Mouse (Mus musculus) midbrain, postnatal 0 days (tissue): Measurements from ENCODE around the gene Mgarp. TPM values are rescaled to one million over a fixed set of nuclear protein-coding genes. Genes with fewer than 3 reads are reported as not detected.
"Not testable (repeated sequence)": the region's sequence is repeated elsewhere in the genome, so short reads cannot be mapped to it uniquely, and the experiment has no call there.

Experiments
- ATAC-seq: fragments of 200-750 bp; cut with Nextera tagmentation; 2 replicates; pipeline ENCODE4 v1.8.0; 2017; ENCODE audit warnings: moderate number of reproducible peaks, mild to moderate bottlenecking, moderate TSS enrichment, moderate library complexity; ENCODE audit not compliant: low FRiP score
- DNase-seq: peaks from one replicate; pipeline ENCODE4 v3.0.0-alpha.2; 2015; ENCODE audit warnings: low spot score
- H3K27ac ChIP-seq: fragments of 300-500 bp; sonication (generic); 2 replicates; pipeline ENCODE4 v1.5.1; 2014; ENCODE audit warnings: low read depth, mild to moderate bottlenecking, low read length, mixed read lengths
- H3K27me3 ChIP-seq: fragments of 300-500 bp; sonication (generic); 2 replicates; pipeline ENCODE4 v1.6.1; 2014; ENCODE audit warnings: low read length, control low read depth, mixed read lengths; ENCODE audit not compliant: insufficient read depth
- H3K36me3 ChIP-seq: fragments of 300-500 bp; sonication (generic); 2 replicates; pipeline ENCODE4 v1.6.1; 2014; ENCODE audit warnings: low read length, control low read depth, mixed read lengths; ENCODE audit not compliant: insufficient read depth
- H3K4me1 ChIP-seq: fragments of 300-500 bp; sonication (generic); 2 replicates; pipeline ENCODE4 v1.6.1; 2014; ENCODE audit warnings: mild to moderate bottlenecking, control low read depth, antibody characterized with exemption, low read length, mixed read lengths; ENCODE audit not compliant: insufficient read depth
- H3K4me2 ChIP-seq: fragments of 300-500 bp; sonication (generic); 2 replicates; pipeline ENCODE4 v1.6.1; 2014; ENCODE audit warnings: low read depth, mild to moderate bottlenecking, low read length, mixed read lengths; ENCODE audit not compliant: poor library complexity, severe bottlenecking
- H3K4me3 ChIP-seq: fragments of 300-500 bp; sonication (generic); 2 replicates; pipeline ENCODE4 v1.5.1; 2014; ENCODE audit warnings: low read depth, mild to moderate bottlenecking, low read length, moderate library complexity
- H3K9ac ChIP-seq: fragments of 300-500 bp; sonication (generic); replicated peaks from 2 replicates; pipeline ENCODE4 v1.6.1; 2014; ENCODE audit warnings: mild to moderate bottlenecking, low read length, moderate library complexity, mixed read lengths; ENCODE audit not compliant: poor library complexity, severe bottlenecking
- H3K9me3 ChIP-seq: fragments of 300-500 bp; sonication (generic); 2 replicates; pipeline ENCODE4 v1.6.1; 2016; ENCODE audit warnings: low read length, control low read depth
- CTCF ChIP-seq: IDR thresholded peaks from 2 replicates; pipeline ENCODE4 v1.5.1; 2016; ENCODE audit warnings: antibody characterized with exemption, mild to moderate bottlenecking
- WGBS: fragments of 180-500 bp; shearing (Covaris S2); extraction: QIAGEN DNeasy Blood & Tissue Kit; methylation state at CpG from one replicate; pipeline ENCODE4 v1.1.7; 2014; 5-methylcytosine and 5-hydroxymethylcytosine counted together
- polyA plus RNA-seq: library from polyadenylated mRNA; unstranded; fragments of >200 nt; fragmentation: Nextera tagmentation; extraction: Ambion mirVana; gene quantifications from 2 replicates; pipeline ENCODE4 v1.2.1, GENCODE M21; 2015
- total RNA-seq: library from RNA; depleted of rRNA; stranded (reverse); fragments of >200 nt; gene quantifications from 2 replicates; pipeline ENCODE4 v1.2.3, GENCODE M21; 2014

Mgarp gene
- total and polyA plus RNA-seq, 2 experiments from 2014 or later: 0.49 TPM

DNA sequence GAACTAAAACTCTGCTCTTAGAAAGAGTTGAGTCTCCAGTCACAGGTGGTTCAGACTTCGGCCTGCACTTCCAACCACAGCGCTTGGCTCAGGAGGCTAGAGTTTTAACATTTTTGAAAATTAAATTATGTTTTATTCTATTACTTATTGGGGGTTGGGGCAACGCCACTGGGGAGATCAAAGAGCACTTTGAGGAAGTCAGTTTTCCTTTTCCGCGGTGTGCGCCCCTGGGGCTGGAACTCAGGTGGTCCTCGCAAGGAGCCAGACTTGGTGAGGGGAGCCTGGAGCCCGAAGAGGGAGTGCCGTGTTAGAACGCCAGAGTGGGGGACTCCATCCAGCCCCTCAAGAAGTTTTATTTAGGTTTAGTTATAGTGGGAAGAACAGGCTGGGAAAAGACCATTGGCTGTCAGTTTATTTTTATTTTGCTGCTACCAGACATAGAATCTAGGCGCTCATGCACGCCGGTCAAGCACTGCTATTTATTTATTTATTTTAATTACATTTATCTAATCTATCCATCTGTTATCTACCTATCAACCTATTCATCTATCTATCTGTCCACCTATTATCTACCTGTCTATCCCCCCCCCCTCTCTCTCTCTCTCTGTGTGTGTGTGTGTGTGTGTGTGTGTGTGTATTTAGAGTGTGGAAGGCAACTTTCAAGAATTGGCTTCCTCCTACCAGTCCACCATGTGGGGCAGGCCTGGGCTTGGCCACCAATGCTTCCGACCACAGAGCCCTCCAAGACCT lies 36.8 kb downstream of the Mgarp start:
- ATAC-seq: no peak
- WGBS: 34% methylated on average over 14 of the region's 14 CpGs
- Histone ChIP-seq H3K36me3 (no peaks in the 10 kb centered on the region), H3K9me3 (no peaks in the 10 kb centered on the region), H3K27ac (no peak overlapping the region), H3K4me3 (peak overlapping the region; percentile 48; the same call in 1 of the 2 replicates), H3K4me2 (no peak overlapping the region), H3K27me3 (peaks cover 5% of the 10 kb centered on the region; the same call in 1 of the 2 replicates), H3K4me1 (0 out of 2 replicates have a peak, but pooled peaks cover 5% of the 10 kb centered on the region), H3K9ac (no peak overlapping the region)
- TF ChIP-seq CTCF: no peak
- no peak for DNase-seq

DNA sequence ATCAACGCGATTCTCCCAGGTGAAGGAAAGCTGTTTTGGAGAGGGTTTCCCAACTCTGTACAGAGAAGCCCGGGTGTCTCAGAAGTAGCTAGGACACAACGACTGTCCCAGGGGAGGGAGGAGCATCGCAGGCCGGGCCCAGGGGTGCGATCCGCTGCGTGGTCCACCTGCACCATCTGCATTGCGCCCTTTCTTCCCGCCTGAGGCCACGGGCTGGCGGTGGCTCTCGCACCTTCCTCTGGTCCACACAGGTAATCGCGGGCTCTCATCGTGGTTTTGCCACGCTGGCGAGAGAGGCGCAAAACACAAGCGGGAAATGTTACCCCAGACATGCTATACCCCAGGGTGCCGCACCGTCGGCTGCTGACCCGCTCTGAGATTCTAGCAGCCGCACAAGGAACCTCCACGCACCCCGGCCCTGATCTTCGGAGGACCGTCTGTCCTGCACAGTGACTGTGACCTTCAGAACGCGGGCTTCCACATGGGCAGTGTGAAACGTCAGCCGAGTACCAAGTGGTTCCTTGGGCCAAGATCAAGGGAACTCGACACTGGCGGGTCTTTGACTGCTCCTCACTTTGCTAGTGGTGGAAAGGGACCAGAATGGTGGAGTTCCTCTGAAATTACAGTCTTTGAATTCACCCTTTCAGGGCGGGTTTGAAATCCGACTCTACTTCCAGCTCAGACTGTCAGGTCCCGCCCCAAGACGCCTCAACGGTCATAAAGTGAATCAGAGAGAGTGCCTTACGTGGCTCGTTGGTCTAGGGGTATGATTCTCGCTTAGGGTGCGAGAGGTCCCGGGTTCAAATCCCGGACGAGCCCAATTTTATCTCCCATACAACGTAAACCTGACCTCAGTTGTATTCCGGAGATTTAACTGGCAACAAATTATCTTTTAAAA lies 37.6 kb downstream of the Mgarp start:
- ATAC-seq (peak; percentile 59), DNase-seq (peak; percentile 63)
- under 1% methylated on average over 50 of the region's 50 CpGs for WGBS
- Histone ChIP-seq H3K9me3 (no peaks in the 10 kb centered on the region), H3K27ac (no peak overlapping the region), H3K9ac (peak overlapping the region; percentile 57), H3K36me3 (no peaks in the 10 kb centered on the region), H3K4me3 (peak overlapping the region; percentile 48), H3K27me3 (peaks cover 5% of the 10 kb centered on the region; the same call in 1 of the 2 replicates), H3K4me2 (peak overlapping the region; percentile 75), H3K4me1 (0 out of 2 replicates have a peak, but pooled peaks cover 5% of the 10 kb centered on the region)
- no peak for TF ChIP-seq CTCF

DNA sequence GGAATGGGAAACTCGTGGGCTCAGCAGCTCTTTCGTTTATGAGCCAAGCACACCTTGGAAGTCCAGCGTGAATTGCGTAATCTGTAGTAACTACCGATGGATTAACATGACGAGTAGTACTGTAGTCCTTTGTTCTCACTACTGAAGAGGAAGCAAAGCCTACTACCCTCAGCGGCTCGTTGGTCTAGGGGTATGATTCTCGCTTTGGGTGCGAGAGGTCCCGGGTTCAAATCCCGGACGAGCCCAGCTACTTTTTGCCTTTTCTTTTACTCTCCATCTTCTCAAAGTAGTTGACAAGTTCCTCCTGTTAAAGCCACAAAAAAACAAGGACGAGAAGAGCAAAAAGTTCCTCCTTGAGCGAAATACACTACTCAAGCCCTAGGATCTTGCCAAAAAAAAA lies 38.4 kb downstream of the Mgarp start:
- H3K4me3 ChIP-seq: peak overlapping the region; percentile 48
- H3K9ac ChIP-seq: no peak overlapping the region
- 3% methylated on average over 15 of the region's 15 CpGs for WGBS
- H3K9me3 ChIP-seq: no peaks in the 10 kb centered on the region
- no peak for TF ChIP-seq CTCF
- peak overlapping the region; percentile 75 for H3K4me2 ChIP-seq
- H3K27me3 ChIP-seq: peaks cover 5% of the 10 kb centered on the region; the same call in 1 of the 2 replicates
- no peak overlapping the region for H3K27ac ChIP-seq
- peak; percentile 61 for DNase-seq
- H3K4me1 ChIP-seq: 0 out of 2 replicates have a peak, but pooled peaks cover 5% of the 10 kb centered on the region
- no peak for ATAC-seq
- H3K36me3 ChIP-seq: no peaks in the 10 kb centered on the region

DNA sequence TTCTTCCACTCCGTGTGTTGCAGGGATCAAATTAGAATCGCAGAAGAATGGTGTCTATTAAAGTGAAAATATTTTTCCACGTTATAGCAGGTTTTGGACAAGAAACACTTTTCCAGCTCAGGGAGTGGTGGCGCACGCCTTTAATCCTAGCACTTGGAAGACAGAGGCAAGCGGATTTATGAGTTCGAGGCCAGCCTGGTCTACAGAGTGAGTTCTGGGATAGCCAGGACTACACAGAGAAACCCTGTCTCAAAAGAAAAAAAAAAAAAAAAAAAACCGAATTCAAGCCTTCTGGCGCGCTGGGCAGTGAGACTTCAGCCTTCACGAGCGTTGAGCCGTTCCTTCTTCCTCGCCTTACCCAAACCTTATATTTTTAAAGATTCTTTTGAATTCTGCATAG lies 38.9 kb downstream of the Mgarp start:
- H3K27me3 ChIP-seq: peaks cover 5% of the 10 kb centered on the region; the same call in 1 of the 2 replicates
- peak; percentile 35 for DNase-seq
- H3K4me2 ChIP-seq: peak overlapping the region; percentile 75; the same call in 1 of the 2 replicates
- TF ChIP-seq CTCF: no peak
- H3K36me3 ChIP-seq: no peaks in the 10 kb centered on the region
- no peak overlapping the region for H3K9ac ChIP-seq
- no peaks in the 10 kb centered on the region for H3K9me3 ChIP-seq
- WGBS: 13% methylated on average over 14 of the region's 14 CpGs
- no peak overlapping the region for H3K27ac ChIP-seq
- 0 out of 2 replicates have a peak, but pooled peaks cover 5% of the 10 kb centered on the region for H3K4me1 ChIP-seq
- H3K4me3 ChIP-seq: peak overlapping the region; percentile 48
- ATAC-seq: no peak

DNA sequence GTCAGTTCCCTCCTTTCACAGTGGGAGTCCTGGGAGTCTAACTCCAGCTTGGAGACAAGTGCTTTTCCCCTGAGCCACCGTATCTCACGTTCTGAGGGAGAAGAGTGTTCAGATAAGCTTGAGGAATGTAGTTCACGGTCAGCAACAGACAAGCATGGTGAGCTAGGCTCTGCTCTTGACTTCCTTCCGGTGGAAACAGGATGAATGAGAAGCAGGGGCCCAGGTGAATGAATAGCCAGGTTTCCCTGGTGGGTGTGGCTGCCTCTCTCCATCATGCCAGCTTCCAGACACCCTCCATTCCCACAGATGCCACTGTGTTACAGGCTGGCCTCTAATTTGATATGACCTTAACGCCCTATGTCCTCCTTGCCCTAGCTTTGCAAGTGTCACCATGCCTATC lies 39.5 kb downstream of the Mgarp start:
- Histone ChIP-seq H3K4me1 (0 out of 2 replicates have a peak, but pooled peaks cover 5% of the 10 kb centered on the region), H3K4me2 (no peak overlapping the region), H3K9me3 (no peaks in the 10 kb centered on the region), H3K4me3 (no peak overlapping the region), H3K36me3 (no peaks in the 10 kb centered on the region), H3K27ac (no peak overlapping the region), H3K27me3 (peaks cover 5% of the 10 kb centered on the region; the same call in 1 of the 2 replicates), H3K9ac (no peak overlapping the region)
- DNase-seq: no peak
- no peak for TF ChIP-seq CTCF
- ATAC-seq: no peak
- 52% methylated on average over 5 of the region's 5 CpGs for WGBS

DNA sequence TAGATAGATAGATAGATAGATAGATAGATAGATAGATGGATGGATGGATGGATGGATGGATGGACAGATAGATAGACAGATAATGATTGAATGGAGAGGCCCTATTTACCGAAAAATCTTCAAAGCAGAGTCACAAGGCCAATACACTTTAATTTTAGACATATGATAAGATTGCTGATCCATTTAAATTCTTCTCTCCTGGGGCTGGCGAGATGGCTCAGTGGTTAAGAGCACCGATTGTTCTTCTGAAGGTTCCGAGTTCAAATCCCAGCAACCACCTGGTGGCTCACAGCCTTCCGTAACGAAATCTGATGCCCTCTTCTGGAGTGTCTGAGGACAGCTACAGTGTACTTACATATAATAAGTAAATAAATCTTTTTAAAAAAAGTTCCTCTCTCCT lies 41.6 kb downstream of the Mgarp start:
- 86% methylated on average over 6 of the region's 6 CpGs for whole genome bisulfite sequencing
- H3K27ac ChIP-seq, H3K9me3 ChIP-seq, H3K4me3 ChIP-seq, DNase-seq, H3K4me1 ChIP-seq, H3K9ac ChIP-seq, H3K27me3 ChIP-seq, H3K36me3 ChIP-seq, H3K4me2 ChIP-seq, ATAC-seq: not testable (repeated sequence)
